Mouse (Mus musculus) lung, postnatal 0 days (tissue): ENCODE data around the gene Myo5a. TPM values are rescaled to one million over a fixed set of nuclear protein-coding genes. Genes with fewer than 3 reads are reported as not detected.

ENCODE experiments used
- ATAC-seq: fragments of 200-750 bp; cut with Nextera tagmentation; 2 replicates; pipeline ENCODE4 v1.8.0; 2017; ENCODE audit warnings: moderate library complexity
- DNase-seq: peaks from one replicate; pipeline ENCODE4 v3.0.0-alpha.2; 2016; ENCODE audit warnings: low spot score
- H3K27ac ChIP-seq: fragments of 300-500 bp; sonication (generic); 2 replicates; pipeline ENCODE4 v1.5.1; 2014; ENCODE audit warnings: antibody characterized with exemption, mild to moderate bottlenecking, low read length, mixed read lengths
- H3K27me3 ChIP-seq: fragments of 300-500 bp; sonication (generic); replicated peaks from 2 replicates; pipeline ENCODE4 v1.6.1; 2014; ENCODE audit warnings: low read length, mixed read lengths; ENCODE audit not compliant: insufficient read depth
- H3K36me3 ChIP-seq: fragments of 300-500 bp; sonication (generic); 2 replicates; pipeline ENCODE4 v1.6.1; 2014; ENCODE audit warnings: low read length, mixed read lengths; ENCODE audit not compliant: insufficient read depth
- H3K4me1 ChIP-seq: fragments of 300-500 bp; sonication (generic); 2 replicates; pipeline ENCODE4 v1.6.1; 2014; ENCODE audit warnings: antibody characterized with exemption, low read depth, low read length, mixed read lengths; ENCODE audit not compliant: insufficient read depth
- H3K4me2 ChIP-seq: fragments of 300-500 bp; sonication (generic); replicated peaks from 2 replicates; pipeline ENCODE4 v1.6.1; 2014; ENCODE audit warnings: low read depth, mild to moderate bottlenecking, low read length, moderate library complexity, mixed read lengths
- H3K4me3 ChIP-seq: fragments of 300-500 bp; sonication (generic); 2 replicates; pipeline ENCODE4 v1.5.1; 2014; ENCODE audit warnings: low read depth, low read length
- H3K9ac ChIP-seq: fragments of 300-500 bp; sonication (generic); replicated peaks from 2 replicates; pipeline ENCODE4 v1.6.1; 2014; ENCODE audit warnings: low read depth, mild to moderate bottlenecking
- H3K9me3 ChIP-seq: fragments of 300-500 bp; sonication (generic); 2 replicates; pipeline ENCODE4 v1.6.1; 2016; ENCODE audit warnings: low read length, mixed read lengths
- CTCF ChIP-seq: IDR thresholded peaks from 2 replicates; pipeline ENCODE4 v1.5.1; 2016; ENCODE audit warnings: antibody characterized with exemption, mild to moderate bottlenecking
- EP300 ChIP-seq: IDR thresholded peaks from 2 replicates; pipeline ENCODE4 v1.6.1; 2016; ENCODE audit warnings: antibody characterized with exemption, mild to moderate bottlenecking, control low read depth
- WGBS: fragments of 180-500 bp; shearing (Covaris S2); extraction: QIAGEN DNeasy Blood & Tissue Kit; methylation state at CpG from one replicate; pipeline ENCODE4 v1.1.7; 2014; 5-methylcytosine and 5-hydroxymethylcytosine counted together
- polyA plus RNA-seq: library from polyadenylated mRNA; unstranded; fragments of >200 nt; fragmentation: Nextera tagmentation; extraction: Ambion mirVana; gene quantifications from 2 replicates; pipeline ENCODE4 v1.2.1, GENCODE M21; 2015

Myo5a gene
- polyA plus RNA-seq, 1 experiment from 2014 or later, result 3.6 TPM

DNA sequence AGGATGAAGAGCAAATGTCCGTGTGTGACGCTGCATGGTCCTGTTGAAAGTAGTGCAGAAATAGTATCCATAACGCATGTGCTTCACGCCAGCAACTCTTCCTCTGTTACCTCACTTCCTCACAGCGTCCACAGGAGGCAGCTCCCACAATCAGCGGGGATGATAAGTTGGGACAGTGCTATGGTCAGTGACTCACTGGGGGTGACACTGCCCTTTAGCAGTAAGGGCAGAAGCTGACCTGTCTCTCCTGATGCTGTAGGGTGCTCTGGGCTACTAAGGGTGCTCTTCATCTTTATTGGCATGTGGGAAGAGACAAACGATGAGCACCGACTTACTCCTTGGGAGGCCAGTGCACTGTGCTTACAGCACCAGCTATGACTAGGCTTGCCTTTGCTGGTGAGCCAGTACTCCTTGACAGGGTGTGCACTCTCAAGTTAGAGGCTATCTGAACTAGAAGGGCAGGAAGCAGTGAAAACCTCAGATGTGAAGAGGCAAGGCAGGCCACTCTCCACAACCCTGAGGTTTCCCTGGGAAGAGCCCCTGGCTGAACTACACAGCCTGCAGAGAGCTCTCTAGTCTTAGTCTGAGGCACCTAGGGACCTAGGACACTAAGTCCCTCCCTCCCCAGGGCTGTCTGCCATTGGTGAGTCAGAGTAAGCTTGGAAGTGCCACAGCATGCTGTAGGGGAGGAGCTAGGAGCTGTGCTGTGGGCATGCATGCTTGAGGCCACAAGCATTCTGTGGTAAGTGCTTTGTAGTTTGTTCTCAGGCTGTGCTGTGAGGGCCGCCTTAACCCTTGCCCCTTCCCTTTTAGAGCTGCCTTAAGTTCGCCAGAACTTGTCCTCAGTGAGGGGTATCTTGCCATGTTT is 150.8 kb downstream of the Myo5a start:
- peak; percentile 99 for ATAC-seq
- Histone ChIP-seq H3K27me3 (no peaks in the 10 kb centered on the region), H3K4me2 (no peak overlapping the region), H3K9me3 (no peaks in the 10 kb centered on the region), H3K9ac (no peak overlapping the region), H3K4me3 (no peak overlapping the region), H3K27ac (peak overlapping the region; percentile 47; the same call in 1 of the 2 replicates), H3K36me3 (no peaks in the 10 kb centered on the region), H3K4me1 (no peaks in the 10 kb centered on the region)
- no peak for TF ChIP-seq EP300
- no peak for TF ChIP-seq CTCF
- DNase-seq, result peak; percentile 90
- WGBS, result 55% methylated on average over 10 of the region's 10 CpGs

GRCm38 (mm10) chr9:75231841-75232746 is 161.3 kb downstream of the Myo5a start, which contains the start of gene Myo5c:
TSS of gene Myo5c (plus strand) at chr9:75232020.
- peak within 1 kb of the TSS; percentile 92 for H3K27ac ChIP-seq
- H3K4me1 ChIP-seq, result no peaks in the 10 kb centered on the region
- H3K27me3 ChIP-seq, result 0 out of 2 replicates have a peak, but pooled peaks cover 4% of the 10 kb centered on the region
- peak; percentile 31; the same call in 1 of the 2 replicates for TF ChIP-seq CTCF
- TF ChIP-seq EP300, result no peak
- no peaks in the 10 kb centered on the region for H3K9me3 ChIP-seq
- 5% methylated on average over 47 of the region's 48 CpGs for WGBS
- H3K36me3 ChIP-seq, result no peaks in the 10 kb centered on the region
- peak; percentile 63 for ATAC-seq
- peak within 1 kb of the TSS; percentile 52 for H3K4me2 ChIP-seq
- peak within 1 kb of the TSS; percentile 58 for H3K9ac ChIP-seq
- peak; percentile 86 for DNase-seq
- peak within 1 kb of the TSS; percentile 51 for H3K4me3 ChIP-seq

- WGBS, result 26% methylated on average over 8 of the region's 8 CpGs
- peak overlapping the region; percentile 51 for H3K4me3 ChIP-seq
- H3K9me3 ChIP-seq, result no peaks in the 10 kb centered on the region
- H3K36me3 ChIP-seq, result no peaks in the 10 kb centered on the region
- DNase-seq (no peak), ATAC-seq (no peak)
- H3K4me2 ChIP-seq, result peak overlapping the region; percentile 52
- H3K27me3 ChIP-seq, result 0 out of 2 replicates have a peak, but pooled peaks cover 4% of the 10 kb centered on the region
- H3K9ac ChIP-seq, result peak overlapping the region; percentile 36; the same call in 1 of the 2 replicates
- no peaks in the 10 kb centered on the region for H3K4me1 ChIP-seq
- H3K27ac ChIP-seq, result peak overlapping the region; percentile 92
- TF ChIP-seq CTCF (no peak), EP300 (no peak)
Observed at GRCm38 (mm10) chr9:75232860-75233259, 162.0 kb downstream of the Myo5a start.

- H3K36me3 ChIP-seq, result no peaks in the 10 kb centered on the region
- no peaks in the 10 kb centered on the region for H3K4me1 ChIP-seq
- H3K9ac ChIP-seq, result peak overlapping the region; percentile 36; the same call in 1 of the 2 replicates
- WGBS, result 20% methylated on average over 7 of the region's 7 CpGs
- ATAC-seq (peak; percentile 70), DNase-seq (peak; percentile 83)
- peak overlapping the region; percentile 52 for H3K4me2 ChIP-seq
- no peaks in the 10 kb centered on the region for H3K9me3 ChIP-seq
- peak overlapping the region; percentile 51; the same call in 1 of the 2 replicates for H3K4me3 ChIP-seq
- H3K27me3 ChIP-seq, result 0 out of 2 replicates have a peak, but pooled peaks cover 4% of the 10 kb centered on the region
- peak overlapping the region; percentile 92 for H3K27ac ChIP-seq
- TF ChIP-seq CTCF (no peak), EP300 (peak; percentile 74; the same call in 1 of the 2 replicates)
Observed at GRCm38 (mm10) chr9:75234271-75234741, 163.5 kb downstream of the Myo5a start.

GRCm38 (mm10) chr9:75234983-75235627 is 164.3 kb downstream of the Myo5a start:
- Histone ChIP-seq H3K9ac (no peak overlapping the region), H3K4me2 (peak overlapping the region; percentile 52), H3K36me3 (no peaks in the 10 kb centered on the region), H3K4me3 (no peak overlapping the region), H3K27ac (peak overlapping the region; percentile 92), H3K27me3 (0 out of 2 replicates have a peak, but pooled peaks cover 4% of the 10 kb centered on the region), H3K9me3 (no peaks in the 10 kb centered on the region), H3K4me1 (no peaks in the 10 kb centered on the region)
- 50% methylated on average over 11 of the region's 12 CpGs for WGBS
- ATAC-seq (no peak), DNase-seq (peak; percentile 50)
- TF ChIP-seq EP300, result no peak
- TF ChIP-seq CTCF, result no peak
